Mouse (Mus musculus): ENCODE measurements around the gene Cavin1. TPM values are rescaled to one million over a fixed set of nuclear protein-coding genes. Genes with fewer than 3 reads are reported as not detected.

The Cavin1 gene
- total and polyA plus RNA-seq, 3 experiments, result 3.4 to 9.0 TPM; not detected in 1

DNA sequence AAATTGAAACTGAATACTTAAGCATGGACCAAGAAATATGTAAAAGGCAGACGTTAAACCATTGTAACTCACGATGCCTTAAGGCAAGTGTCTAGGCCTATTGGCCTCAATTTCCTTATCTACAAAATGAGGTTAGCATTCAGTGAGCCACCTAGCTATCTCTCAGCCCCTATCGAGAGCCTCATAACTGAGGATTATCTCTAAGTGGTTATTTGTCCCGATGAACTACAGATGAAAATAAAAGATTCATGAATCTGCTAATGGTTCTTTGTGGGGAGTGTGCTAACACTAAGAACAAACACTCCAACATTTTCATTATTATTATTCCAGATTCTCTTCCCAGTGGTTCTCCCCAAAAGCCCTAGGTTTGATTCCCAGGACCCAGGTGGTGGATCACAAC lies 33.4 kb downstream of the Cavin1 start (continued):
- TF ChIP-seq MAFK (IDR thresholded peaks at IDR 0.05; ENCODE audit: borderline replicate concordance, low read depth, low read length) (peak; percentile 79; the same call in 1 of the 2 replicates), MAZ (IDR thresholded peaks at IDR 0.05; ENCODE audit: low read depth, low read length) (0 out of 2 replicates have a peak, but pooled peaks have one; percentile 19), BHLHE40 (IDR thresholded peaks at IDR 0.05; ENCODE audit: borderline replicate concordance, low read depth, low read length) (peak; percentile 60; the same call in 1 of the 2 replicates), ETS1 (IDR thresholded peaks at IDR 0.05; ENCODE audit: low read depth, low read length) (peak; percentile 91), RAD21 (IDR thresholded peaks at IDR 0.05; ENCODE audit: low read depth, low read length) (no peak), NELFE (IDR thresholded peaks at IDR 0.05; ENCODE audit: low read depth, low read length) (no peak), TCF12 (IDR thresholded peaks at IDR 0.05; ENCODE audit: low read depth, low read length) (peak; percentile 85), EP300 (IDR thresholded peaks at IDR 0.05; ENCODE audit: low read depth in 1 of 2, low read length in 2 of 2) (peak; percentile 88 to 92), UBTF (IDR thresholded peaks at IDR 0.05; ENCODE audit: borderline replicate concordance, insufficient read depth, low read depth, low read length) (no peak), CTCF (IDR thresholded peaks at IDR 0.05 in 2 of 3, conservative IDR thresholded peaks at IDR 0.05 in 1 of 3; ENCODE audit: control insufficient read depth in 1 of 3, insufficient read depth in 1 of 3, low read depth in 2 of 3, low read length in 3 of 3, poor library complexity in 1 of 3, severe bottlenecking in 1 of 3) (no peak), MEF2A (IDR thresholded peaks at IDR 0.05; ENCODE audit: extremely low read depth, insufficient replicate concordance, low read depth, low read length, poor library complexity, severe bottlenecking) (no peak), E2F4 (IDR thresholded peaks at IDR 0.05; ENCODE audit: borderline replicate concordance, low read depth, low read length) (no peak), MXI1 (IDR thresholded peaks at IDR 0.05; ENCODE audit: low read depth, low read length) (peak; percentile 60; the same call in 1 of the 2 replicates), ZC3H11A (IDR thresholded peaks at IDR 0.05; ENCODE audit: low read depth, low read length) (no peak; the same call in 1 of the 2 replicates), TBP (IDR thresholded peaks at IDR 0.05; ENCODE audit: low read depth, low read length) (no peak)

DNA sequence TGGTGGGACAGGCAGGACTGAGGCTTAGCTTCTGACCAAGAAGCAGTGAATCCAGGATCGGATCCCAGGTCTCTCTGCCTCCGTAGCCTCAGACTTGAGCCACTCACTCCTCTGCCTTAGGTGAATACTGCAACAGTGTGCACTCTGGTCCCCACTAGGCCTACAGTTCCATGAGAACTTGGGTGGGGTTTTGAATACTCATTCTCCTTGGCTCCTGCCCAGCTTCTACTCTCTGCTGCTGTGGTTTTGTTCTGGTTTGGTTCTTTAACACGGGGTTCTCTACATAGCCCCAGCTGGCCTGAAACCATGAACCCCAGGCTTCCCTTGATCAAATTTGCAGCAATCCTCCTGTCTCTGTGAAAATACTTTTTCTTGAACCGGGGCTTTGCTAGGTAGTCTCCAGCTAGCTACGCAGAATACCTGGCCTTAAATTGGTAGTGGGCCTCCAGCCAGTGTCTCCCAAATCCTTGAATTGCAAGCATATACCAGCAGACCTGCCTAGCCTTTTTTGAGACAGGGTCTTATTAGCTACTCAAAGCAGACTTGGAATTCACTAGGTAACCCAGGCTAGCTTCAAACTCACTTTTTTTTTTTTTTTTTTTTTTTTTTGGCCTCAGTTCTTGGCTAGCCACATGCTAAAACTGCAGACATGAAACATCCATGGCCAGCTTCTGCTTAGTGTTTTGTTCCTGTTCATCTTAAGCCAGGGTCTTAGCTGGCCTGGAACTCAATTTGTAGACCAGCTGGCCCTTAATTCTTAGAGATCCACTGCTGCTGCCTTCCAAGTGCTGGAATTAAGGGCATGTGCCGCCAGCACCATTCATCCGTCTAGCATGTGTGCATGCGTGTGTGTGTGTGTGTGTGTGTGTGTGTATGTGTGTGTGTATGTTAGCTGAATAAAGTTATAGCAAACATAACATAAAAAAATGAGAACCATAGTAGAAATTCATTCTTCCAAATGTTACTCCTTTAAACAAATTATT lies 35.0 kb downstream of the Cavin1 start:
- Histone ChIP-seq H3K27ac (ENCODE audit: control insufficient read depth, low read depth, low read length) (peak overlapping the region; percentile 51), H3K4me1 (ENCODE audit: control insufficient read depth in 1 of 2, insufficient read depth in 2 of 2, low read length in 2 of 2) (peaks cover 29 to 45% of the 10 kb centered on the region in 2 experiments), H3K9me3 (replicated peaks; ENCODE audit: insufficient read depth, low read length) (no peaks in the 10 kb centered on the region), H3K9ac (ENCODE audit: control insufficient read depth, low read depth, low read length, poor library complexity, severe bottlenecking) (peak overlapping the region; percentile 26; the same call in 1 of the 2 replicates), H3K36me3 (ENCODE audit: control insufficient read depth in 1 of 2, insufficient read depth in 2 of 2, low read length in 2 of 2) (peaks cover 0 to 59% of the 10 kb centered on the region in 2 experiments; a peak in 2 of 4 replicates), H3K4me3 (ENCODE audit: control insufficient read depth in 1 of 2, insufficient read depth in 1 of 2, low read depth in 2 of 2, low read length in 2 of 2) (no peak overlapping the region), H3K27me3 (ENCODE audit: control insufficient read depth in 1 of 2, insufficient read depth in 2 of 2, low read length in 2 of 2) (no peaks in the 10 kb centered on the region), H3K79me2 (ENCODE audit: control insufficient read depth, insufficient read depth, low read length, poor library complexity) (peaks cover 18% of the 10 kb centered on the region)
- DNase-seq (ENCODE audit: low read depth, low spot score), result peak; percentile 94
- TF ChIP-seq SIN3A (IDR thresholded peaks at IDR 0.05; ENCODE audit: low read length) (peak; percentile 63), MYB (IDR thresholded peaks at IDR 0.05; ENCODE audit: low read depth, low read length) (no peak), MYC (IDR thresholded peaks at IDR 0.05; ENCODE audit: low read depth, low read length) (peak; percentile 31; the same call in 1 of the 2 replicates), NELFE (IDR thresholded peaks at IDR 0.05; ENCODE audit: low read depth, low read length) (no peak), CHD1 (IDR thresholded peaks at IDR 0.05; ENCODE audit: low read depth, low read length) (0 out of 2 replicates have a peak, but pooled peaks have one; percentile 36), BHLHE40 (IDR thresholded peaks at IDR 0.05; ENCODE audit: borderline replicate concordance, low read depth, low read length) (no peak), ETS1 (IDR thresholded peaks at IDR 0.05; ENCODE audit: low read depth, low read length) (peak; percentile 90), KAT2A (conservative IDR thresholded peaks at IDR 0.05; ENCODE audit: low read depth, low read length) (no peak), E2F4 (IDR thresholded peaks at IDR 0.05; ENCODE audit: borderline replicate concordance, low read depth, low read length) (no peak), UBTF (IDR thresholded peaks at IDR 0.05; ENCODE audit: borderline replicate concordance, insufficient read depth, low read depth, low read length) (no peak), GATA1 (IDR thresholded peaks at IDR 0.05; ENCODE audit: low read depth, low read length) (no peak), ZMIZ1 (IDR thresholded peaks at IDR 0.05; ENCODE audit: low read depth, low read length) (no peak), RAD21 (IDR thresholded peaks at IDR 0.05; ENCODE audit: low read depth, low read length) (no peak), ZC3H11A (IDR thresholded peaks at IDR 0.05; ENCODE audit: low read depth, low read length) (no peak), TBP (IDR thresholded peaks at IDR 0.05; ENCODE audit: low read depth, low read length) (peak; percentile 32; the same call in 1 of the 2 replicates), MAZ (IDR thresholded peaks at IDR 0.05; ENCODE audit: low read depth, low read length) (no peak), EP300 (IDR thresholded peaks at IDR 0.05; ENCODE audit: low read depth in 1 of 2, low read length in 2 of 2) (peak; percentile 44 to 56), POLR2AphosphoS2 (IDR thresholded peaks at IDR 0.05; ENCODE audit: low read length) (no peak), POLR2A (IDR thresholded peaks at IDR 0.05; ENCODE audit: control insufficient read depth in 1 of 2, insufficient read depth in 1 of 2, low read depth in 1 of 2, low read length in 2 of 2, poor library complexity in 1 of 2) (no peak; a peak in 1 of 4 replicates), POLR2AphosphoS5 (IDR thresholded peaks at IDR 0.05; ENCODE audit: borderline replicate concordance, low read depth, low read length) (no peak), HCFC1 (IDR thresholded peaks at IDR 0.05; ENCODE audit: low read depth, low read length) (no peak), USF1 (IDR thresholded peaks at IDR 0.05; ENCODE audit: low read depth, low read length) (no peak), USF2 (IDR thresholded peaks at IDR 0.05; ENCODE audit: borderline replicate concordance in 1 of 2, insufficient read depth in 1 of 2, low read depth in 1 of 2, low read length in 2 of 2) (no peak), RCOR1 (IDR thresholded peaks at IDR 0.05; ENCODE audit: low read depth, low read length) (peak; percentile 89)
